In the genomic region with DNA sequence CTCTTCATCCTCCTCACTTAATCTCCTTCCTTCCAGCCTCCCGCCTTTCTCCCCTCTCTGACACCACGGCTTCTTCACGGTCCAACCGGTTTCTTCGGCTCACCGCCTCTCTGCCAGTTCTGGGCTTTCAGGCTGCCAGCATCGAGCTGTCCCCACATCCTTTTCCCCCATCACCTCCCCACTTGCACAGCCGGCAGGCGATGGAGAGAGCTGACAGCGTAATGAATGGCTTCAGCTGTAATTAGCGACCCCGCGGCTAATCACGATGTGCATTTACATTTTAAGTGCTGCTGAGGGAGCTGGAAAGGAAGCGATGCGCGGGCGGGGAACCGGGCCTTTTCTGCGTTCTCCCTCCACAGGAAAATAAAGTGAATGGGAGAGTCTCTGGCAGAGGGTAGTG, we compare ENCODE assay signal across 8 mouse cellular contexts. TPM values are rescaled to one million over a fixed set of nuclear protein-coding genes. Genes with fewer than 3 reads are reported as not detected.
DNase-seq lines count a peak whose midpoint lies in the region; ATAC-seq and TF ChIP-seq lines count a peak whose summit lies in the region.

No protein-coding gene starts in this region.

- WGBS in liver, embryonic 11.5 days, result 3% methylated on average over 20 of the region's 20 CpGs
- 3% methylated on average over 20 of the region's 20 CpGs for WGBS in liver, postnatal 0 days (ENCODE audit: insufficient replicate concordance)
- 3% methylated on average over 20 of the region's 20 CpGs for WGBS in embryonic facial prominence, embryonic 15.5 days

- no peaks in the 10 kb centered on the region for H3K36me3 ChIP-seq in liver, embryonic 11.5 days (ENCODE audit: control insufficient read depth, insufficient read depth, low read length)
- H3K36me3 ChIP-seq in liver, postnatal 0 days (replicated peaks; ENCODE audit: insufficient read depth, low read length), result no peaks in the 10 kb centered on the region
- no peaks in the 10 kb centered on the region for H3K36me3 ChIP-seq in embryonic facial prominence, embryonic 15.5 days

- H3K27ac ChIP-seq in liver, embryonic 11.5 days (ENCODE audit: low read depth, low read length), result no peak overlapping the region
- H3K27ac ChIP-seq in liver, postnatal 0 days (ENCODE audit: low read depth), result no peak overlapping the region
- H3K27ac ChIP-seq in embryonic facial prominence, embryonic 15.5 days (replicated peaks), result no peak overlapping the region

- H3K4me2 ChIP-seq in liver, embryonic 11.5 days, result 0 out of 2 replicates have a peak overlapping the region, but pooled peaks have one; percentile 12
- H3K4me2 ChIP-seq in liver, postnatal 0 days (ENCODE audit: low read depth, low read length), result no peak overlapping the region
- peak overlapping the region; percentile 13; the same call in 1 of the 2 replicates for H3K4me2 ChIP-seq in embryonic facial prominence, embryonic 15.5 days (replicated peaks)

- H3K27me3 ChIP-seq in liver, embryonic 11.5 days (replicated peaks; ENCODE audit: control insufficient read depth, insufficient read depth, low read length), result peaks cover 72% of the 10 kb centered on the region
- H3K27me3 ChIP-seq in liver, postnatal 0 days (ENCODE audit: insufficient read depth, low read length), result peaks cover 60% of the 10 kb centered on the region
- peaks cover 83% of the 10 kb centered on the region for H3K27me3 ChIP-seq in embryonic facial prominence, embryonic 15.5 days

- no peak overlapping the region for H3K9ac ChIP-seq in liver, embryonic 11.5 days (ENCODE audit: low read depth, low read length)
- no peak overlapping the region for H3K9ac ChIP-seq in liver, postnatal 0 days (replicated peaks)
- H3K9ac ChIP-seq in embryonic facial prominence, embryonic 15.5 days, result no peak overlapping the region

- H3K4me3 ChIP-seq in liver, embryonic 11.5 days (ENCODE audit: low read depth, low read length), result no peak overlapping the region
- H3K4me3 ChIP-seq in liver, postnatal 0 days (ENCODE audit: low read depth, low read length), result no peak overlapping the region
- no peak overlapping the region for H3K4me3 ChIP-seq in embryonic facial prominence, embryonic 15.5 days (replicated peaks)

- peaks cover 36% of the 10 kb centered on the region for H3K4me1 ChIP-seq in liver, embryonic 11.5 days (replicated peaks; ENCODE audit: control insufficient read depth, insufficient read depth, low read length)
- peaks cover 35% of the 10 kb centered on the region for H3K4me1 ChIP-seq in liver, postnatal 0 days (ENCODE audit: insufficient read depth)
- peaks cover 35% of the 10 kb centered on the region for H3K4me1 ChIP-seq in embryonic facial prominence, embryonic 15.5 days

- intact Hi-C loops in left cerebral cortex, postnatal 25 days (cut with DNase I), result no loop called here

- TF ChIP-seq CTCF in liver, postnatal 0 days (IDR thresholded peaks at IDR 0.05; ENCODE audit: low read depth), result no peak

- ATAC-seq in liver, embryonic 11.5 days (replicated peaks; ENCODE audit: low FRiP score), result no peak
- ATAC-seq in liver, postnatal 0 days, result no peak
- ATAC-seq in embryonic facial prominence, embryonic 15.5 days (ENCODE audit: insufficient number of reproducible peaks, low FRiP score, low TSS enrichment, low read depth), result no peak

- TF ChIP-seq EP300 in liver, postnatal 0 days (IDR thresholded peaks at IDR 0.05; ENCODE audit: low read depth), result no peak

- no peaks in the 10 kb centered on the region for H3K9me3 ChIP-seq in liver, embryonic 11.5 days (ENCODE audit: control insufficient read depth, low read length)
- no peaks in the 10 kb centered on the region for H3K9me3 ChIP-seq in liver, postnatal 0 days (ENCODE audit: low read length)
- H3K9me3 ChIP-seq in embryonic facial prominence, embryonic 15.5 days (replicated peaks), result no peaks in the 10 kb centered on the region

- no peak for DNase-seq in liver, embryonic 11.5 days (ENCODE audit: low spot score)
- DNase-seq in liver, postnatal 0 days, result no peak
- peak; percentile 46 to 59 for DNase-seq in left cerebral cortex, postnatal 25 days (ENCODE audit: low spot score in 2 of 2)
- peak; percentile 54 to 61 for DNase-seq in right cerebral cortex, adult 2 months (ENCODE audit: low spot score in 2 of 2)
- no peak for DNase-seq in adrenal gland, adult 2 months
- no peak for DNase-seq in spleen, postnatal 4 days (ENCODE audit: low spot score in 2 of 2)
- DNase-seq in natural killer cell, adult 2 months (ENCODE audit: low spot score in 2 of 2), result no peak

RNA-seq across cellular contexts. Expression of a gene that starts 2.0 kb away (rescaled TPM):
- 2.1 and 3.1 TPM in 2 replicates for polyA plus RNA-seq in liver, embryonic 11.5 days (2014; fragmentation: Nextera tagmentation; extraction: Ambion mirVana)
- polyA plus RNA-seq in liver, postnatal 0 days (2015; fragmentation: Nextera tagmentation; extraction: Ambion mirVana), result 0.48 and 0.67 TPM in 2 replicates
- polyA plus RNA-seq in embryonic facial prominence, embryonic 15.5 days (2015; fragmentation: Nextera tagmentation; extraction: Ambion mirVana), result 0.68 and 0.89 TPM in 2 replicates
- total RNA-seq in left cerebral cortex, postnatal 25 days (2021), result 10 to 100 TPM; 15.6 to 16.1 TPM
- total RNA-seq in adrenal gland, adult 2 months (2021), result 1 to 10 TPM; 1.6 to 5.8 TPM
- 6.1 and 6.3 TPM in 2 replicates for polyA plus RNA-seq in adrenal gland, adult 2 months (2012; rRNA removed)

RNA-seq across cellular contexts. Expression of a gene that starts 19.2 kb away (rescaled TPM):
- polyA plus RNA-seq in liver, embryonic 11.5 days (2014; fragmentation: Nextera tagmentation; extraction: Ambion mirVana), result 519 and 531 TPM in 2 replicates
- polyA plus RNA-seq in liver, postnatal 0 days (2015; fragmentation: Nextera tagmentation; extraction: Ambion mirVana), result 761 and 777 TPM in 2 replicates
- 450 and 454 TPM in 2 replicates for polyA plus RNA-seq in embryonic facial prominence, embryonic 15.5 days (2015; fragmentation: Nextera tagmentation; extraction: Ambion mirVana)
- total RNA-seq in left cerebral cortex, postnatal 25 days (2021), result 100 to 1,000 TPM; 423 to 447 TPM
- total RNA-seq in adrenal gland, adult 2 months (2021), result 100 to 1,000 TPM; 430 to 653 TPM
- 880 and 1,121 TPM in 2 replicates for polyA plus RNA-seq in adrenal gland, adult 2 months (2012; rRNA removed)

RNA-seq across cellular contexts. Expression of a gene that starts 34.0 kb away (rescaled TPM):
- 9.7 and 12.8 TPM in 2 replicates for polyA plus RNA-seq in liver, embryonic 11.5 days (2014; fragmentation: Nextera tagmentation; extraction: Ambion mirVana)
- 6.5 and 8.4 TPM in 2 replicates for polyA plus RNA-seq in liver, postnatal 0 days (2015; fragmentation: Nextera tagmentation; extraction: Ambion mirVana)
- polyA plus RNA-seq in embryonic facial prominence, embryonic 15.5 days (2015; fragmentation: Nextera tagmentation; extraction: Ambion mirVana), result 16.3 and 16.5 TPM in 2 replicates
- 100 to 1,000 TPM; 403 to 415 TPM for total RNA-seq in left cerebral cortex, postnatal 25 days (2021)
- 10 to 100 TPM in 1 of 2 experiments, 1 to 10 TPM in 1; 8.4 to 18.1 TPM for total RNA-seq in adrenal gland, adult 2 months (2021)
- polyA plus RNA-seq in adrenal gland, adult 2 months (2012; rRNA removed), result 21.0 and 21.7 TPM in 2 replicates

RNA-seq across cellular contexts. Expression of a gene that starts 35.5 kb away (rescaled TPM):
- polyA plus RNA-seq in liver, embryonic 11.5 days (2014; fragmentation: Nextera tagmentation; extraction: Ambion mirVana), result 14.8 and 15.7 TPM in 2 replicates
- polyA plus RNA-seq in liver, postnatal 0 days (2015; fragmentation: Nextera tagmentation; extraction: Ambion mirVana), result 4.6 and 5.1 TPM in 2 replicates
- 27.3 and 28.2 TPM in 2 replicates for polyA plus RNA-seq in embryonic facial prominence, embryonic 15.5 days (2015; fragmentation: Nextera tagmentation; extraction: Ambion mirVana)
- total RNA-seq in left cerebral cortex, postnatal 25 days (2021), result 10 to 100 TPM; 20.6 to 23.5 TPM
- total RNA-seq in adrenal gland, adult 2 months (2021), result 10 to 100 TPM; 19.3 to 33.8 TPM
- polyA plus RNA-seq in adrenal gland, adult 2 months (2012; rRNA removed), result 45.8 and 61.8 TPM in 2 replicates

RNA-seq across cellular contexts. Expression of a gene that starts 50.7 kb away (rescaled TPM):
- polyA plus RNA-seq in liver, embryonic 11.5 days (2014; fragmentation: Nextera tagmentation; extraction: Ambion mirVana), result 25.8 and 28.0 TPM in 2 replicates
- polyA plus RNA-seq in liver, postnatal 0 days (2015; fragmentation: Nextera tagmentation; extraction: Ambion mirVana), result 7.3 and 8.2 TPM in 2 replicates
- 47.9 and 50.5 TPM in 2 replicates for polyA plus RNA-seq in embryonic facial prominence, embryonic 15.5 days (2015; fragmentation: Nextera tagmentation; extraction: Ambion mirVana)
- 10 to 100 TPM; 68.9 to 74.9 TPM for total RNA-seq in left cerebral cortex, postnatal 25 days (2021)
- total RNA-seq in adrenal gland, adult 2 months (2021), result 10 to 100 TPM; 35.6 to 41.8 TPM
- 23.1 and 29.0 TPM in 2 replicates for polyA plus RNA-seq in adrenal gland, adult 2 months (2012; rRNA removed)

Comparison
In these comparisons a context has a peak if more than half of its experiments do, and no peak if none do; other contexts are left out.
1. DNase-seq: peak in left cerebral cortex, postnatal 25 days (2 of 2) and right cerebral cortex, adult 2 months (2 of 2); none in liver, embryonic 11.5 days (single experiment), liver, postnatal 0 days (single experiment), adrenal gland, adult 2 months (single experiment), spleen, postnatal 4 days (0 of 2) and natural killer cell, adult 2 months (0 of 2).